Mouse (Mus musculus) adrenal gland, postnatal 36 days (tissue): ENCODE results near the gene Cep57l1. TPM values are rescaled to one million over a fixed set of nuclear protein-coding genes. Genes with fewer than 3 reads are reported as not detected.

ENCODE experiments used
- DNase-seq, 2 experiments: peaks; one replicate each; pipeline ENCODE4 v3.0.0; 2021; ENCODE audit warnings: mixed read lengths in 1 of 2
- total RNA-seq, 2 experiments: library from RNA; stranded (reverse); gene quantifications; 2 replicates each; pipeline ENCODE4 v1.2.3; 2021

Cep57l1 gene
- total RNA-seq, 2 experiments from 2014 or later = 7.2 to 7.3 TPM

DNA sequence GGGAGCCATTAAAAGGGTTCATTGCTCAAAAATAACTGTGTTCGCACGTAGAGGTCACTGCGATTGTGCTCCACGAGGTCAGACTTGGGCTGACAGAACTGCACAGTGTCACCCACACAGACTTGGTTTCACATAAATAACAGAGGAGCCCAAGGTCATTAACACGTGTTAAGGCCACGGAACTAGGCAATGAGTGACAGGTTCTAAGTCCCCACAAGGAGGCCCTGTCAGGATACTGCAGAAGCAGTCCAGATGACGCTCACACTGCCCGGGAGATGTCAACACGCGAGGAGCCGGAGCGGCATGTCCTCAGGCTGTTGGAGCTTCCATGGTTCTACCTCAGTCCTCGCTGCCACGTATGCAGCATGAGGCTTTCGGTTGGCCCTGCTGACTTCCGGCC lies 72.4 kb downstream of the Cep57l1 start:
- no peak for DNase-seq

DNA sequence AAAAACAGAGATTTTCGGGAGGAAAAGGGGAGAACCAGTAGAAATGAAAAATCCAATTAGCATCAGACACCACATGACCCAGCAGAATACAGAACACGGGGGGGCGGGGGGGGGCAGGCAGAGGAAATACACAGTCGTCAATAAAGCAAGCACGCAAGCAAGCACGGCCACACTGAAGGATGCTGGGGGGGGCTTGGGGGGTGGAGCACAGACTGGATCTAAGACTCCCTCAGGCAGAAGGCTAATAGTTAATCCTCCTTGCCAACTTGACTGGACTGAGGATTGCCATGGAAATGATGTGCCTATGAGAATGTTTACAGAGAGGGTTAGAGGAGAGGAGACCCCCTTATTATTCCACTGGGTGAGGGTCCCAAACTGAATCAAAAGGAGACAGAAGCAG lies 74.3 kb downstream of the Cep57l1 start:
- no peak for DNase-seq

DNA sequence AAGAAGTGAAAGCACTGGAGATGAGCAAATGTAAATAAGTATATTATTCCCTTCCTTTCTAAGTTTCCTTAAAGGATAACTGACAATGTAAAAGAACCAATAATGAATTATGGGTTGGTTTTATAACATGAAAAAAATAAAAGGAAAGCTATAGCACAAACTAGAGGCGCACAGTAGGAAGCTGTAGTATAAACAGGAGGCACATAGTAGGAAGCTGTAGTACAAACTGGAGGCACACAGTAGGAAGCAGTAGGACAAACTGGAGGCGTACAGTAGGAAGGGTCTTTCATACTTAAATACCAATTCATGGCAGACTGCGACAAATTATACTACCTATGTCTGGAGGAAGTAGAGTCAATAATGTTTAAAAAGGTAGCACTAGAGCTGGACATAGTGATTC lies 76.5 kb downstream of the Cep57l1 start:
- DNase-seq = no peak

DNA sequence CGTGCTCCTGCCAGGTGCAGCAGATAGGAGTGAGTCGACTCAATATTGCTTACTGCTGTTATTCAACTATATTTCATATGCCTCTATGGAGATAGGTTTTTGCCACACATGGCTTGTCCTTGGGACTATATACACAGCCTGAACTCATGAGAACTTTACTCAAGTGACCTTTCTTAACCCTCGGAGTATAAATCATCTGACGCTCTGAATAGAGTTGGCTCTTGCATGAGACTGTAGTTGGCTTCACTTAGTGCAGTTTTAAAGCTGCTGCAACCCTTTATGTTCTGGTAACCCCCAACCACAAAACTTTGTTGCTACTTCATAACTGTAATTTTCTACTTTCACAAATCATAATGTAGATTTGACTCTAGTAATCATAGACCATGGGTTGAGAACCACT lies 77.7 kb downstream of the Cep57l1 start:
- peak in 1 of 2 experiments; percentile 15 for DNase-seq

DNA sequence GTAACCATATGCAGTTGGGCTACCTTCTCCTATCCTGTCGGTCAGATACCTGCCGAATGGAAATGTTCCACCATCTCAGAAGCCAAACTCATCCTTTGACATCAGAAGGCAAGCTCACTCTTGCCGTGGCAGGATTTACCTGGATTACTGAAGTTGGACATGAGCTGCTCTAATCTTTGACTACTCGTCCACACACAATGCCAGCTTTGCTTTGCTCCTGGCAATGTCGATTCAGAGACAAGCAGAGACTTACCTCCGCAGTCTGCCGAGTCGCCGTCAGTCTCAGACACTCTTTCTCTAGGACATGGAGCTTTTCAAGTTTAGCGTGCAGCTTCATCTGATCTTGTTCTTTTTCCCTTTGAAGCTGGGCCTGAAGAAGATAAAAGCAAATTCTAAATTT lies 78.9 kb downstream of the Cep57l1 start:
- DNase-seq = no peak

DNA sequence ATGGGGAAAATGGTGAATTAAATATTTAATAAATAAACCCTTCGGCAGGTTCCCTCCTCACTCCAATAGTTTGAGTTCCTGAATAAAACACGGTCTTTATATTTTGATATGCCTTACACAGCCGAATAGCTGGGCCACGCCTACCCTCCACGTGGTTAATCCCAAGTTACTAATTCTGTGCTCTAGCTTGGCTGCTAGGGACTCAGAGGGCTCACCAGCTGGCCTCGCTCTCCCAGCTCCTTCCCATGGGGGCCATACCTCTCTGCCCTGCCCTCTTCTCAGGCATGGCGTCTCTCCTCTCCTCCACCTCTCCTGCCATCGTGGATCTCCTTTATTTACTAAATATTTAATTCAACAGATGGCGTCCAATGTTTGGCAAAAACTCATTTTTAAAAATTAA lies 83.5 kb downstream of the Cep57l1 start:
- no peak for DNase-seq

DNA sequence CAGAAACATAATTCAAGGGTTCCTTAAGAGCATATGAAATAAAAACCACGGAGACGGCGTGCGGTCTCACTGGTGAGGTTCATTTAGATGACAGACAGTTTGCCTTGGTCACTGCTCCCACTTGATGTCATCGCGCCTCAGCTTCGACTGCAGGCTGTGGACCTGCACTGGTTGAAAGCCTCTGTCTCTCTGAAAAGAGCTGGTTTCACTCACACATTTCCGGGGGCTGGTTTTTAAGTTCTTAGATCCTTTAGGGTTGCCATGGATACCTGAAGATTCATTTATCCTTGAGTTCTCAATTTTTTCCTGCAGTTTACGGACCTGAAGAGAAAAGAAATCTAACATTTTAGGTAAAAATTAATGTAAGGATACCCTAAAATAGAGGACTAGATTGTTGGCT lies 90.1 kb downstream of the Cep57l1 start:
- no peak for DNase-seq

DNA sequence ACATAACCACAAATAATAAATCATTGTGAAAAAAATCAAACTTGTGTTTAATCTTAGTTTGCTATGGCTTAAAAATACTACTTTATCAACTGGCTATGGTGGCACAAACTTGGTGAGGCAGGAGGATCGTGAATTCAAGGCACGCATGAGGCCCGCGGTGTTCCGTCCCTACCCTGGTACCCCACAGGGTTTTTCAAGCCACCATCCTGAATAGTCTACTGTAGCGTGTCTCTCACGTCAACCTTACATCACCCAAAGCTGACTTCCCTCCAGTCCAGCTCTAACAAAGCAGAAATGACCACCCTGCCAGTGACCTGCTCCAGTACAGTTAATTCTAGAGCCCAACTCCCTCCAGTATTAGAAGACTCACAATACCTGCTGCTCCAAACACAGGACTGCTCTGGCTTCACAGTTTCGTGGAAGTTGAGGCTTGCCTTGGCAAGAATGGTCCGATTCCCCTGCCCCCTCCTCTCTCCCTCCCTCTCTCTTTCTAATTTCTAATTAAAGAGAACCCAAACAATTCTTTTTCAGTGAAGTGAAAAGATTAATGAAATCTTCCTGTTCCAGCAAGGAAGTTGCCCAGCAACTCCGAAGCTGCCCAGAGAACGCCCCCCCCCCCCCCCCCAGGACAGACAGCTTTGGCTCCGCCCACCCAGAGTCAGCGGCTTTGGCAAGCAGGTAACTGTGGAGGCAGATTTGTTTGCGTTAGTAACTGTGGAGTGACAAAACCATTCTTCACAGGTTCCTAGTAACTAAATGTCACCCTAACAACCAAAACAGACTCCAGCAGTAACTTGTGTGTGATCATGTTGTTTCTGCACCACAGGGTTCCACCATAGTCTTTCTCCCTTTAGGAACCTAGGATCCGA lies 93.4 kb downstream of the Cep57l1 start, which contains the start of gene Ccdc162:
Ccdc162 (minus strand) TSS at position 606 of the 869 bp plus-strand sequence.
- peak in 1 of 2 experiments; percentile 17 for DNase-seq

DNA sequence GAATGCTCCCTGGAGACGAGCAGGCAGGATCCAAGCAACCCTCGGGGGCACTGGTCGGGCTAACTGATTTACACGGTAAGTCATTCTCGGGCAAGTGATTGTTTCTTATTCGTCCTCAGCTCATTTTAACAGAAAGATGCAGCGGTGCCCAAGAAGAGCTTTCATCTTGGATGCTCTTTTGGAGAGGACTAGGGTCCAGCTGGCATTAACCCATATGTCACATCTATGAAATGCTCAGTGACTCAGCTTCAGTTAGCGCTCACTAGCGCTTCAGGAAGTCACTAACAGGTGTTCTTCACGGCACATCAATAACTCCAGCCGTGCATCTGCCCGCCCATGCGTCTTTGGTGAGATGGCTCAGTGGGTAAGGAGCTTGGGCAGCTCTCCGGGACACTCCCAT lies 94.1 kb downstream of the Cep57l1 start:
- DNase-seq = no peak

DNA sequence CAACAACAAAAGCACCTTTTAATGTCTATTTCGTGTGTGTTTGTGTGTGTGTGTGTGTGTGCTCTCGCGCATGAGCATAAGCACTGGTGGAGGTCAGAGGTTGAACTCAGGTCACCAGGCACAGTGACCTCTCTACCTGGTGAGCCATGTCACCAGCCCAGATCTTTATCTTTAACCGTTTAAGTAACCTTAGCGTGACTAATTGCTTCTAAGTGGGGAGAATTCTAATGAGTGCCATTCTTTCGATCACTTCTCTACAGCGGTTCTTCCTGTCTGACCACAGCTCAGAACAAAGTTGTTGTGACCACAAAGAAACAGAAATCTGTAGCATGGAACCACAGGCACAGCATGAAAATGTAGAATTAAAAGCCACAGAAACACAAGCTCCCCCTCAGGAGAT lies 98.2 kb downstream of the Cep57l1 start:
- no peak for DNase-seq

DNA sequence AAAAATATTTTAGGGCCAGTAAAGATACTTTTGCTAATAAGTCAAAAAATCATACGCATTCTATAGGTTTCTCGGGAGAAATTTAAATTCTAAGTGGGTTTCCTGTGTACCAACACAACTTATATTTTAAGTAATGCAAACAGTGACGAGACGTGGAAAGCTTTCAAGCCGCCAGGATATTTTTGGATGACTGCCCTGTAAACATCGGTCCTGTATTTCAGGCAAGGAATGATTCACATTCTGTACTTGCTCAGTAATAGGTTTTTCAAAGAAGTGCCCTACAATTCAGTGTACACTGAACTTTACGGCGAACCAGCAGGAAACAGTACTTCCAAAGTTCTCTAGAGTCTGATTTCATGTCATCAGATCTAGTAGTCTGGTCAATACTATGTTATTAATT lies 98.9 kb downstream of the Cep57l1 start:
- DNase-seq = peak in 1 of 2 experiments; percentile 25

DNA sequence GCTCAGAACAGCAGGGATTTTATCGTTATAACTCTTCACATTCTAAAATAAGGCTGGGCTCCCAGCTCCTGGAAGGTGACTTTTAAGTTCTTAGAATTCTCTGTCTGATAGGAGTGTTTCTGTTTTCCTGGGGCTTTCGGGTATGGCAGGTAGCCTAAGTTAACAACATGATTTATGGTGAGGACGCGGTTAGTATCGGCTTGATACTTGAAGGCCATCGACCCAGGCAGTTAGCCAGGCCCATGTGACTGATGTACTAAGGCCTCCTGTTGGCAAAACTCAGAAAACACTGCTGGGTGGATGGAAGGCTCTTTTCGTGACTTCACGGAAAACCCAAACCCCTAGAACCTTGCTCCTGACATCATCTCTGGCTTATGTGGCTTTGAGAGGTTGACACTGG lies 100.3 kb downstream of the Cep57l1 start:
- DNase-seq = peak; percentile 87 to 89

DNA sequence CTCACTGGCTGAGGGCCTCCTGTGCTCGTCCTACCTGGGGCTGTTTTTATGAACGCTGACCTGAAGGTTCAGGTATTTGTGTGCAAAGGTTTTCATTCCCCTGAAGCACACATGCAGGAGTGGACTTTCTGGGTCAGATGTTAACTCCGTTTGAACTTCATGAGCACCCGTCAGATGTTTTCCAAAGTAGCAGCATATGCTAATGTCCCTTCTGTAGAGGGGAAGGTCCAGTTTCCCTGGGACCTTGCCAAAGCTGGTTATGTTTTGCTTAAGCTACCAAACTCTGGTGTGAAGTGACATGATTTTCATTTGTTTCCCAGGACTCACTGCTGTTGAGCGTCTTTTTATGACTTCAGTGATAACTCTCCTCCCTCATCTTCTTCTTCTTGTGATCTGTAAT lies 110.0 kb downstream of the Cep57l1 start:
- no peak for DNase-seq

DNA sequence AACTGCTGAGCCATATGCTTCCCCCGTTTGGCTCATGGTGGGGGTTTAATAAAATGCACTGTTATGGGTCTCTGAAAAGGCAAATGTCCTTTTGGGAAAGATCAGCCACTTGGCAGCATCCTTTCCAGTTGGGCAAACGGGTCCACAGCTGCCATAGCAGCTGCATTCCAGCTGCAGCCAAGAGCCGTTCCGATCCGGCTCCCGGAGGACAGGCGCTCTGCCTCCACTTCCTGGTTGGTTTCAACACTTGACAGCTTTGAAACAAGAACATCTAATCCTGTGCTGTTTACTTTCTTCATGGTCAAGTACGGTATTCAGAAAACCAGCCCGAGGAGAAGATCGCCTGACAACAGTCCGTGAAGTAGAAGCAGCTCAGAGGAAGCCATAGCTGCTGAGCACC lies 112.6 kb downstream of the Cep57l1 start:
- DNase-seq = peak in 1 of 2 experiments; percentile 19

DNA sequence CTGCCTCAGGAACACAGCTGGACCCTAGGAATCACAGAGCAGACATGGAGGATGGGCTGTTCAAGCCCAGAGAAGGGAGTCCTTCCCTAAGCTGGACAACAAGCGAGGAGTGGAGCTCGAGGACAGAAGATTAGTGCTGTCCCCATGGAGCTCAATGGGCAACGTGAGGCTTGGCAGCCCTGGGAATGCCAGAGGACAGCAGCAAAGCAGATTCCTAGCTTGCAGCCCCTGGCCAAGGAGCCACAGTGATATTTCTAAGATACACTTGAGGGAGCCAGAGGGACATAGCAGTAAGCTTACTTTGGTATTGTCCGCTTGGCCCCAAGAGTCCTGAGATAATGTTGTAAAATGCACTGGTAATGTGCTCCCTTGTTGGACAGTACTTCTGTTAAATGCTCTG lies 118.7 kb downstream of the Cep57l1 start:
- DNase-seq = no peak

DNA sequence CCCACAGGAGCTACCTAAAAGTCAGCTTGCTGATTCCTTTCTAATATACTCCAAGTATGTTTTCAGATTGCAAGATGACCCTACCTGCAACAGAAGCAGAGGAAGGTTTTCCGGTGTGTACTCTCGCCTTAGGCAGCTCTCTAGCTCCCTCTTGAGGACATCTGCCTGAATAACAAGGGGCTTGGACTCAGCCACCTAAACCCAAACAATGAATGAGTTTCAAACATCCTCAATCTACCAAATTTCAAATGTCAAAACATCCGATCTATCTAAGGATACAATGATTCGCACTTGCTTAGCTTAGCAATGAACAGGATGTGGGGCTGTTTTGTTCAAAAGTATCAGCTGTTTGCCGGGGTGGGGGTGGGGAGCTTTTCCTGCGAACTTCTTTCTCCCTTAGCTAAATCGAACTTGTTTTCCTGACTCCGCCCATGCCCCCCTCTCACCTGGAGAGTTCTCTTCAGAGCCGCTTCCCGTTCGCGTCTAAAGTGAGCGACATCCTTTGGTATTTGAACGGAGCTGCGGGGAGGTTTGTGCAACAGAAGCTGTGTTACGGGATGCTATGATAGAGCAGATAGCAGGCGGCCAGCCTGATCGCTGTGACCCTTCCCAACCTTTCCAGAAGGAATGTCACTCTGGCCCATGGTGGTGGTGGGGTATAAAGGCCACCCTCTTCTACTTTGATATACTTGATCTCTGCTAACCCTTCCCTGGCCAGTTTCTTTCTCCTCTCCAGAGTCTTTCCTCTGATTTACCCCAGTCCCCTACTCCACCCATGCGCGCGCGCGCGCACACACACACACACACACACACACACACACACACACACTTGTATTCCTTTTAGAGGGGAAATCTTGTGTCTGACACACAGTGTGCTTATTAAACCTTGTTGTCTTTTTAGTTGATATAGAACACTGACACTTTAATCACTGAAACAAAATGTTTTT lies 119.5 kb downstream of the Cep57l1 start:
- peak; percentile 60 to 75 for DNase-seq

DNA sequence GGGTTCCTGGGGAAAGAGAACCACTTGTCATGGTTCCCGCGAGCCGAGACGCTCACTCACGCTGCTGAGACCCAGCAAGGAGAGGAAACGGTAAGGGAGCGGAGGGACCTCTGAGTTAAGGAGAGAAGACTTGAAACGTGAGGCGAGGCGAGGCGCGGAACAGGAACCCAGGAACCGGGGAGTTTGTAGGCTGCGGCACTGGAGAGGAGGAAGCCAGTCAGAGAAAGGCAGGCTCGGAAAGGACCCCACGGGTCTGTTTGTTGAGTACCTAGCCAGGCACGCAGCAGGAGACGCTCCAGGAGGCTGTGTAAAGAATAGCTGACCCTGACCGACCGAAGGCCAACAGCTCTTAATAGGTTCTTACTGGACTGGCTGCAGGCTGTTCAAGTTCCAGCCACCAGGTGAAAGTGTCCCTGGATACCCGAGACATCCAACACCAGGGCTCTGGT lies 125.1 kb downstream of the Cep57l1 start:
- peak; percentile 2 to 16 for DNase-seq

DNA sequence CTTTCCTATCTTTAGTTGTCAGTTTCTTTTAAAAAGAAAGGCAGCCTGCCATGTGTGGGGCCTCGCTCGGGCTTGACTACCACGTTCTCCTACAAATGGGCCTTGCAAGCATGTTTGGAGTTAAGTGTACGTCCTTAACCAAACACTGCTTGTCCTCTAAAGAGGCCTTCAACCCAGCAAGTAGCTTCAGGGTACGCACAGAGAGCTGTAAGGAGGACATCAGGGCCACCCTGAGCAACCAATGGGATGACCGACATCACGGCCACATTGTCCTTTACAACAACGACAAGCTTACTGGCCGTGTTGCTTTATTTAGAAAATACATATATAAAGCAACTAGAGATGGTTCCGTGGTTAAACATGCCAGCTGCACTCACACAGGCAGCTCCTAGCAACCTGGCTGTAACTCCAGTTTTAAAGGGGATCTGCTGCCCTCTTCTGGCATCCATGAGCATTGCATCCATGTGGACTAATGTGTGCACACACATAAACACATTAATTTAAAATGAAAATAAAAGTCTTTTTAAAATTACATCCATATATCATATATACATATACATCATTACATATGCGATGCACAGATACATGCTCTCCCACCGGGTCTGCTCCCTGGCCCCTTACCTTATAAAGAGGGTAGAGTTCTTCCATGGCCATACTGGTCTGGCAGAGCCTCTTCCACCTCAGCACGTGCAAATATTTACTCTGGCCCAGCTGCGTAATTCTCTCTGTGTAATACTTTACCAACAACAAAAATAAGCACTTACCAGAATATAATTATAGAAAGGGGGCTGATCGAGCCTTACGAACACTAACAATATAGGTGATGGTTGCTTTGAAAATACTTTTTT lies 126.9 kb downstream of the Cep57l1 start:
- DNase-seq = peak; percentile 86 to 88

DNA sequence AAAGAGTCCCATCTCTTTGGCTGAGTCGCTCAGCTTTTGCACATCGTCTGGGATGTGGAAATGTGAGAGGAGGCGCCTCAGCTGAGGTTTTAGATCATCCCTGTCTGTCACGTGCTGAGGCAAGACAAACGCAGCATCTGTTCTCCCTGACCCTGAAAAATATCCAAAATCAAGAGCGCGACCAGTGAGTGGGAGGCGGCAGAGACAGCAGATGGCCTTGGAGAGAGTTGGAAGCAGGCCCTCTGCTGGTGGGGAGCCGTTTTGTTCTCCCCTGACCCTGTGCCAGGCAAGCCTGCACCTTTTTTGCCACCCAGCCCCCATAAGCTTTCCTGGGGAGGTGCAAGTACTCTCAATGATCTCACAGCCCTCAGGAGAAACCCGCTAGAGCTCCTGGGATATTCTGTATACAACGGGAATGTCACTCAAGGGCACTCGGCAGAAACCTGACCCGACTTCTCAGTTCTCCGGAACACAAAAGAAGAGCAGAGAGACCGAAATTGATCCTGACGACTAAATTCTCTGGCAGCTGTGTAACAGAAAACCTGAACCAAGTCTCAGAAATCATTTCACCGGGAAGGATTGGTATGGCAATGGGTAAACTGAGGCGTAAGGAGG lies 130.8 kb downstream of the Cep57l1 start:
- DNase-seq = peak; percentile 71 to 83

DNA sequence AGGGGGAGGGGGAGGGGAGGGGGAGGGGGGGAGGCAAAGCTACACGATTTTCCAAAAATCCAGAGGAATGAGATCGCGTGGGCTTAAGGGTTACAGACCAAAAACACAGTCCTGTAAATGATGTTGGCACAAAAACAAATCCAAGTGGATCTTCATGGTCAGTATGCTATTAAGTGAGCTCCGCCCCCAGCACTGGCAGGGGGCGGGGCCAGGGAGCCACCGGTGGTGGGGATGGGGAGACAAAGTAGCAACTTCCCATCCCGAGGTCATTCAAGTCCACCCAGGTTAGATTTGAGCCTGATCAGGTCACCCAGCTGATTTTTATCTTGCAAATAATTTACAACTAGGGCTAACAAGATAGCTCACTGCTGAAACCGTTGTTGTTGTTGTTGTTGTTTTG lies 132.3 kb downstream of the Cep57l1 start:
- DNase-seq = no peak

DNA sequence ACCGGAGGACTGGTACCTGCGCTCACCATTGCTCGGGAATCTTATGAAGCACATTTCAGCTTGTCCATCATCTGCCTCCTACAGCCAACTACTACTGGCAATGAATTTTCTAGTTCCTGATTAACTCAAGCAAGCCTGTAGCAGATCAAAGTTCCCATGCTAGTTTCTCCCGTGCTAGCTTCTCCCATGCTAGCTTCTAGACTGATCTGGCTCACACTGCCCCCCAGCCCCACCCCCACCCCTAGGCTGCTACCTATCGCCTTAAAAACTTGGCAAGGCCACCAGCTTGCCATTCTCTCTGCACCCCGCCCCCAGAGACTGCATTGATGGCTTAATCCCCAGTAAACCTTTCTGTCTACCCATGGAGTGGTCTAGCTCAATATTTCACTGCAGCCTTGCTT lies 133.0 kb downstream of the Cep57l1 start:
- no peak for DNase-seq
